Mouse (Mus musculus) liver, embryonic 16.5 days (tissue): ENCODE data around the gene 4932438H23Rik. TPM values are rescaled to one million over a fixed set of nuclear protein-coding genes. Genes with fewer than 3 reads are reported as not detected.

ENCODE experiments used
- ATAC-seq: fragments of 200-750 bp; cut with Nextera tagmentation; 2 replicates; pipeline ENCODE4 v1.8.0; 2017; ENCODE audit warnings: low read depth, mild to moderate bottlenecking, moderate number of reproducible peaks, moderate library complexity
- H3K27ac ChIP-seq: fragments of 300-500 bp; sonication (generic); 2 replicates; pipeline ENCODE4 v1.5.1; 2014; ENCODE audit warnings: mild to moderate bottlenecking, low read length
- H3K27me3 ChIP-seq: fragments of 300-500 bp; sonication (generic); 2 replicates; pipeline ENCODE4 v1.6.1; 2014; ENCODE audit warnings: low read depth, low read length, mixed read lengths; ENCODE audit not compliant: control insufficient read depth, insufficient read depth
- H3K36me3 ChIP-seq: fragments of 300-500 bp; sonication (generic); 2 replicates; pipeline ENCODE4 v1.6.1; 2014; ENCODE audit warnings: mild to moderate bottlenecking; ENCODE audit not compliant: control insufficient read depth, insufficient read depth
- H3K4me1 ChIP-seq: fragments of 300-500 bp; sonication (generic); 2 replicates; pipeline ENCODE4 v1.6.1; 2014; ENCODE audit warnings: low read depth, low read length, mixed read lengths; ENCODE audit not compliant: control insufficient read depth
- H3K4me2 ChIP-seq: fragments of 300-500 bp; sonication (generic); 2 replicates; pipeline ENCODE4 v1.6.1; 2014; ENCODE audit warnings: low read depth, low read length, mixed read lengths
- H3K4me3 ChIP-seq: fragments of 300-500 bp; sonication (generic); 2 replicates; pipeline ENCODE4 v1.5.1; 2014; ENCODE audit warnings: low read depth, mild to moderate bottlenecking, low read length
- H3K9ac ChIP-seq: fragments of 300-500 bp; sonication (generic); 2 replicates; pipeline ENCODE4 v1.6.1; 2014; ENCODE audit warnings: low read depth, low read length
- H3K9me3 ChIP-seq: fragments of 300-500 bp; sonication (generic); replicated peaks from 2 replicates; pipeline ENCODE4 v1.6.1; 2016; ENCODE audit warnings: low read length; ENCODE audit not compliant: control insufficient read depth
- WGBS: fragments of 180-500 bp; shearing (Covaris S2); extraction: QIAGEN DNeasy Blood & Tissue Kit; methylation state at CpG from one replicate; pipeline ENCODE4 v1.1.7; 2014; ENCODE audit not compliant: insufficient replicate concordance; 5-methylcytosine and 5-hydroxymethylcytosine counted together
- polyA plus RNA-seq: library from polyadenylated mRNA; unstranded; fragments of >200 nt; fragmentation: Nextera tagmentation; extraction: Ambion mirVana; gene quantifications from 2 replicates; pipeline ENCODE4 v1.2.1, GENCODE M21; 2015

The 4932438H23Rik gene
- polyA plus RNA-seq, 1 experiment from 2014 or later = not detected

- H3K36me3 ChIP-seq = no peaks in the 10 kb centered on the region
- H3K9me3 ChIP-seq = no peaks in the 10 kb centered on the region
- H3K27me3 ChIP-seq = no peaks in the 10 kb centered on the region
- no peak overlapping the region for H3K27ac ChIP-seq
- H3K4me2 ChIP-seq = no peak overlapping the region
- no peak overlapping the region for H3K4me3 ChIP-seq
- WGBS = 64% methylated on average over 4 of the region's 4 CpGs
- H3K4me1 ChIP-seq = no peaks in the 10 kb centered on the region
- H3K9ac ChIP-seq = no peak overlapping the region
- ATAC-seq = no peak
These were observed 33.5 kb upstream of the 4932438H23Rik start for GRCm38 (mm10) chr16:91128431-91128830.

- H3K9me3 ChIP-seq = no peaks in the 10 kb centered on the region
- H3K9ac ChIP-seq = no peak overlapping the region
- ATAC-seq = no peak
- WGBS = 53% methylated on average over 8 of the region's 8 CpGs
- H3K4me2 ChIP-seq = no peak overlapping the region
- H3K4me1 ChIP-seq = no peaks in the 10 kb centered on the region
- H3K27ac ChIP-seq = no peak overlapping the region
- no peaks in the 10 kb centered on the region for H3K36me3 ChIP-seq
- no peak overlapping the region for H3K4me3 ChIP-seq
- no peaks in the 10 kb centered on the region for H3K27me3 ChIP-seq
These were observed 32.0 kb upstream of the 4932438H23Rik start for GRCm38 (mm10) chr16:91126734-91127524.

GRCm38 (mm10) chr16:91124256-91124655, 29.3 kb upstream of the 4932438H23Rik start:
- Histone ChIP-seq H3K9ac (no peak overlapping the region), H3K4me3 (no peak overlapping the region), H3K4me1 (no peaks in the 10 kb centered on the region), H3K27me3 (no peaks in the 10 kb centered on the region), H3K4me2 (no peak overlapping the region), H3K9me3 (no peaks in the 10 kb centered on the region), H3K36me3 (no peaks in the 10 kb centered on the region), H3K27ac (no peak overlapping the region)
- WGBS = 56% methylated on average over 3 of the region's 3 CpGs
- ATAC-seq = no peak

- H3K4me3 ChIP-seq = no peak overlapping the region
- ATAC-seq = no peak
- H3K9ac ChIP-seq = no peak overlapping the region
- no peaks in the 10 kb centered on the region for H3K4me1 ChIP-seq
- H3K27ac ChIP-seq = no peak overlapping the region
- H3K36me3 ChIP-seq = no peaks in the 10 kb centered on the region
- no peaks in the 10 kb centered on the region for H3K9me3 ChIP-seq
- no peaks in the 10 kb centered on the region for H3K27me3 ChIP-seq
- 55% methylated on average over 1 of the region's 1 CpGs for WGBS
- H3K4me2 ChIP-seq = no peak overlapping the region
These were observed 28.9 kb upstream of the 4932438H23Rik start for GRCm38 (mm10) chr16:91123821-91124220.

- Histone ChIP-seq H3K4me2 (no peak overlapping the region), H3K4me1 (peaks cover 6% of the 10 kb centered on the region; the same call in 1 of the 2 replicates), H3K36me3 (no peaks in the 10 kb centered on the region), H3K27ac (no peak overlapping the region), H3K27me3 (no peaks in the 10 kb centered on the region), H3K9ac (no peak overlapping the region), H3K4me3 (no peak overlapping the region), H3K9me3 (no peaks in the 10 kb centered on the region)
- no peak for ATAC-seq
- WGBS = 74% methylated on average over 6 of the region's 6 CpGs
These were observed 25.0 kb upstream of the 4932438H23Rik start for GRCm38 (mm10) chr16:91119879-91120278.

- Histone ChIP-seq H3K27ac (no peak overlapping the region), H3K27me3 (no peaks in the 10 kb centered on the region), H3K9ac (no peak overlapping the region), H3K9me3 (no peaks in the 10 kb centered on the region), H3K4me2 (no peak overlapping the region), H3K36me3 (no peaks in the 10 kb centered on the region), H3K4me1 (peaks cover 6% of the 10 kb centered on the region; the same call in 1 of the 2 replicates), H3K4me3 (no peak overlapping the region)
- ATAC-seq = peak; percentile 50; the same call in 1 of the 2 replicates
- WGBS = 54% methylated on average over 7 of the region's 7 CpGs
These were observed 21.8 kb upstream of the 4932438H23Rik start for GRCm38 (mm10) chr16:91116696-91117095.

- Histone ChIP-seq H3K4me2 (no peak overlapping the region), H3K9ac (no peak overlapping the region), H3K36me3 (no peaks in the 10 kb centered on the region), H3K27ac (no peak overlapping the region), H3K9me3 (no peaks in the 10 kb centered on the region), H3K4me1 (peaks cover 6% of the 10 kb centered on the region; the same call in 1 of the 2 replicates), H3K27me3 (peaks cover 1% of the 10 kb centered on the region; the same call in 1 of the 2 replicates), H3K4me3 (no peak overlapping the region)
- ATAC-seq = no peak
- WGBS = 69% methylated on average over 4 of the region's 4 CpGs
These were observed 21.1 kb upstream of the 4932438H23Rik start for GRCm38 (mm10) chr16:91116006-91116405.

GRCm38 (mm10) chr16:91110999-91111535, 16.1 kb upstream of the 4932438H23Rik start:
- Histone ChIP-seq H3K27me3 (peaks cover 5% of the 10 kb centered on the region), H3K9ac (no peak overlapping the region), H3K4me2 (no peak overlapping the region), H3K27ac (no peak overlapping the region), H3K9me3 (no peaks in the 10 kb centered on the region), H3K36me3 (no peaks in the 10 kb centered on the region), H3K4me3 (no peak overlapping the region), H3K4me1 (no peaks in the 10 kb centered on the region)
- WGBS = 42% methylated on average over 11 of the region's 11 CpGs
- no peak for ATAC-seq

- ATAC-seq = no peak
- Histone ChIP-seq H3K4me3 (no peak overlapping the region), H3K4me1 (no peaks in the 10 kb centered on the region), H3K27ac (no peak overlapping the region), H3K36me3 (no peaks in the 10 kb centered on the region), H3K9ac (no peak overlapping the region), H3K9me3 (no peaks in the 10 kb centered on the region), H3K27me3 (peaks cover 20% of the 10 kb centered on the region), H3K4me2 (no peak overlapping the region)
- 67% methylated on average over 8 of the region's 11 CpGs for WGBS
These were observed 12.7 kb upstream of the 4932438H23Rik start for GRCm38 (mm10) chr16:91107608-91108007.
